Mouse (Mus musculus): ENCODE data around the gene Pcsk6. TPM values are rescaled to one million over a fixed set of nuclear protein-coding genes. Genes with fewer than 3 reads are reported as not detected.
"Not testable (repeated sequence)": the region's sequence is repeated elsewhere in the genome, so short reads cannot be mapped to it uniquely, and the experiment has no call there.

Pcsk6 gene
- total and polyA plus RNA-seq, 3 experiments, result 0.01 TPM; not detected in 2

- Histone ChIP-seq H3K9me3 (replicated peaks; ENCODE audit: insufficient read depth, low read length) (no peaks in the 10 kb centered on the region), H3K4me3 (ENCODE audit: control insufficient read depth in 1 of 2, insufficient read depth in 1 of 2, low read depth in 2 of 2, low read length in 2 of 2) (no peak overlapping the region), H3K79me2 (ENCODE audit: control insufficient read depth, insufficient read depth, low read length, poor library complexity) (no peaks in the 10 kb centered on the region), H3K27me3 (ENCODE audit: control insufficient read depth in 1 of 2, insufficient read depth in 2 of 2, low read length in 2 of 2) (no peaks in the 10 kb centered on the region), H3K36me3 (ENCODE audit: control insufficient read depth in 1 of 2, insufficient read depth in 2 of 2, low read length in 2 of 2) (peaks cover 0 to 3% of the 10 kb centered on the region in 2 experiments; a peak in 2 of 4 replicates), H3K4me1 (ENCODE audit: control insufficient read depth in 1 of 2, insufficient read depth in 2 of 2, low read length in 2 of 2) (peaks cover 2 to 7% of the 10 kb centered on the region in 2 experiments; a peak in 3 of 4 replicates), H3K9ac (ENCODE audit: control insufficient read depth, low read depth, low read length, poor library complexity, severe bottlenecking) (no peak overlapping the region), H3K27ac (ENCODE audit: control insufficient read depth, low read depth, low read length) (peak overlapping the region; percentile 71)
- DNase-seq (ENCODE audit: low read depth, low spot score), result peak; percentile 51
- TF ChIP-seq TCF12 (IDR thresholded peaks at IDR 0.05; ENCODE audit: low read depth, low read length), result peak; percentile 95
- TF ChIP-seq MAZ (IDR thresholded peaks at IDR 0.05; ENCODE audit: low read depth, low read length), result no peak
- TF ChIP-seq EP300 (IDR thresholded peaks at IDR 0.05; ENCODE audit: low read depth in 1 of 2, low read length in 2 of 2), result peak; percentile 92 to 93
- no peak for TF ChIP-seq ZNF384 (IDR thresholded peaks at IDR 0.05; ENCODE audit: low read depth, low read length)
- TF ChIP-seq ELF1 (IDR thresholded peaks at IDR 0.05; ENCODE audit: low read depth, low read length), result peak; percentile 19; the same call in 1 of the 2 replicates
- no peak for TF ChIP-seq ZKSCAN1 (IDR thresholded peaks at IDR 0.05; ENCODE audit: low read depth, low read length)
- TF ChIP-seq RCOR1 (IDR thresholded peaks at IDR 0.05; ENCODE audit: low read depth, low read length), result peak; percentile 72
- TF ChIP-seq MAX (IDR thresholded peaks at IDR 0.05; ENCODE audit: low read length), result no peak
- TF ChIP-seq MYB (IDR thresholded peaks at IDR 0.05; ENCODE audit: low read depth, low read length), result 0 out of 2 replicates have a peak, but pooled peaks have one; percentile 17
- TF ChIP-seq TAL1 (IDR thresholded peaks at IDR 0.05; ENCODE audit: low read length), result peak; percentile 37
- peak; percentile 86 for TF ChIP-seq ETS1 (IDR thresholded peaks at IDR 0.05; ENCODE audit: low read depth, low read length)
- peak; percentile 93 for TF ChIP-seq GATA1 (IDR thresholded peaks at IDR 0.05; ENCODE audit: low read depth, low read length)
- TF ChIP-seq MAFK (IDR thresholded peaks at IDR 0.05; ENCODE audit: borderline replicate concordance, low read depth, low read length), result peak; percentile 61; the same call in 1 of the 2 replicates
- no peak for TF ChIP-seq ZC3H11A (IDR thresholded peaks at IDR 0.05; ENCODE audit: low read depth, low read length)
- TF ChIP-seq TBP (IDR thresholded peaks at IDR 0.05; ENCODE audit: low read depth, low read length), result peak; percentile 72
Measured at GRCm38 (mm10) chr7:66053946-66054483, 192.5 kb downstream of the Pcsk6 start.

- Histone ChIP-seq H3K4me3 (ENCODE audit: control insufficient read depth in 1 of 2, insufficient read depth in 1 of 2, low read depth in 2 of 2, low read length in 2 of 2) (peak overlapping the region in 1 of 2 experiments; percentile 1; a peak in 1 of 4 replicates), H3K4me1 (ENCODE audit: control insufficient read depth in 1 of 2, insufficient read depth in 2 of 2, low read length in 2 of 2) (peaks cover 2 to 12% of the 10 kb centered on the region in 2 experiments; a peak in 3 of 4 replicates)
- H3K9me3 ChIP-seq (replicated peaks; ENCODE audit: insufficient read depth, low read length); H3K36me3 ChIP-seq (ENCODE audit: control insufficient read depth in 1 of 2, insufficient read depth in 2 of 2, low read length in 2 of 2); H3K79me2 ChIP-seq (ENCODE audit: control insufficient read depth, insufficient read depth, low read length, poor library complexity); H3K9ac ChIP-seq (ENCODE audit: control insufficient read depth, low read depth, low read length, poor library complexity, severe bottlenecking); H3K27ac ChIP-seq (ENCODE audit: control insufficient read depth, low read depth, low read length); H3K27me3 ChIP-seq (ENCODE audit: control insufficient read depth in 1 of 2, insufficient read depth in 2 of 2, low read length in 2 of 2): not testable (repeated sequence)
- TF ChIP-seq RAD21 (IDR thresholded peaks at IDR 0.05; ENCODE audit: low read depth, low read length) (peak; percentile 62), SMC3 (IDR thresholded peaks at IDR 0.05; ENCODE audit: low read depth, low read length) (peak; percentile 61), ZC3H11A (IDR thresholded peaks at IDR 0.05; ENCODE audit: low read depth, low read length) (peak; percentile 58), CTCF (IDR thresholded peaks at IDR 0.05 in 2 of 3, conservative IDR thresholded peaks at IDR 0.05 in 1 of 3; ENCODE audit: control insufficient read depth in 1 of 3, insufficient read depth in 1 of 3, low read depth in 2 of 3, low read length in 3 of 3, poor library complexity in 1 of 3, severe bottlenecking in 1 of 3) (peak in 2 of 3 experiments; percentile 37 to 59; a peak in 3 of 6 replicates)
- DNase-seq (ENCODE audit: low read depth, low spot score), result peak; percentile 71
Measured at GRCm38 (mm10) chr7:66055356-66055755, 193.8 kb downstream of the Pcsk6 start.
